Mouse (Mus musculus) spleen, postnatal 36 days (tissue): ENCODE results near the gene Mboat2.

Experiments
- DNase-seq, 2 experiments: peaks; one replicate each; pipeline ENCODE4 v3.0.0; 2022; ENCODE audit warnings: low spot score in 2 of 2, mixed read lengths in 1 of 2

The Mboat2 gene

GRCm38 (mm10) chr12:24830766-24831152 lies at the start of gene Mboat2:
Gene Mboat2 (plus strand): TSS chr12:24830879.
- DNase-seq = peak in 1 of 2 experiments; percentile 18

GRCm38 (mm10) chr12:24783735-24784134 lies 46.9 kb upstream of the Mboat2 start:
- no peak for DNase-seq

- no peak for DNase-seq
Observed at GRCm38 (mm10) chr12:24785882-24786281, 44.8 kb upstream of the Mboat2 start.

GRCm38 (mm10) chr12:24786316-24786715 lies 44.4 kb upstream of the Mboat2 start:
- no peak for DNase-seq

- no peak for DNase-seq
Observed at GRCm38 (mm10) chr12:24789659-24790058, 41.0 kb upstream of the Mboat2 start.

- no peak for DNase-seq
Observed at GRCm38 (mm10) chr12:24811230-24811629, 19.4 kb upstream of the Mboat2 start.

- no peak for DNase-seq
Observed at GRCm38 (mm10) chr12:24811906-24812305, 18.8 kb upstream of the Mboat2 start.

- no peak for DNase-seq
Observed at GRCm38 (mm10) chr12:24822831-24823230, 7.8 kb upstream of the Mboat2 start.

GRCm38 (mm10) chr12:24823636-24824354 lies 6.9 kb upstream of the Mboat2 start:
- DNase-seq = no peak

GRCm38 (mm10) chr12:24830086-24830485 lies 593 bp upstream of the Mboat2 start:
- no peak for DNase-seq

- peak; percentile 37 to 38 for DNase-seq
Observed at GRCm38 (mm10) chr12:24831153-24831963, 679 bp downstream of the Mboat2 start.

GRCm38 (mm10) chr12:24831964-24832427 lies 1.3 kb downstream of the Mboat2 start:
- DNase-seq = peak in 1 of 2 experiments; percentile 3

- no peak for DNase-seq
Observed at GRCm38 (mm10) chr12:24832438-24832837, 1.8 kb downstream of the Mboat2 start.

GRCm38 (mm10) chr12:24837947-24838346 lies 7.3 kb downstream of the Mboat2 start:
- DNase-seq = no peak

- no peak for DNase-seq
Observed at GRCm38 (mm10) chr12:24841115-24841879, 10.6 kb downstream of the Mboat2 start.

- DNase-seq = no peak
Observed at GRCm38 (mm10) chr12:24842299-24842910, 11.7 kb downstream of the Mboat2 start.

GRCm38 (mm10) chr12:24843395-24844072 lies 12.9 kb downstream of the Mboat2 start:
- DNase-seq = no peak

GRCm38 (mm10) chr12:24845344-24845743 lies 14.7 kb downstream of the Mboat2 start:
- no peak for DNase-seq

GRCm38 (mm10) chr12:24848107-24848506 lies 17.4 kb downstream of the Mboat2 start:
- no peak for DNase-seq

GRCm38 (mm10) chr12:24857354-24857753 lies 26.7 kb downstream of the Mboat2 start:
- DNase-seq = no peak

GRCm38 (mm10) chr12:24859357-24859756 lies 28.7 kb downstream of the Mboat2 start:
- DNase-seq = no peak
